Mouse (Mus musculus) myocyte (in vitro differentiated cells): ENCODE measurements around the gene Adamts4. TPM values are rescaled to one million over a fixed set of nuclear protein-coding genes. Genes with fewer than 3 reads are reported as not detected.

Experiments used
- H3K27me3 ChIP-seq: one replicate; pipeline ENCODE4 v1.6.1; 2011; ENCODE audit not compliant: control insufficient read depth, insufficient read depth, insufficient read length
- H3K36me3 ChIP-seq: one replicate; pipeline ENCODE4 v1.6.1; 2011; ENCODE audit not compliant: control insufficient read depth, insufficient read depth
- H3K4me2 ChIP-seq: one replicate; pipeline ENCODE4 v1.6.1; 2011; ENCODE audit warnings: low read depth, control low read depth
- H3K4me3 ChIP-seq: one replicate; pipeline ENCODE4 v1.5.1; 2011; ENCODE audit warnings: mild to moderate bottlenecking, control low read depth, moderate library complexity
- H3K79me2 ChIP-seq: one replicate; pipeline ENCODE4 v1.6.1; 2011; ENCODE audit not compliant: control insufficient read depth, insufficient read depth
- H3ac ChIP-seq: one replicate; pipeline ENCODE4 v1.6.1; 2011; ENCODE audit not compliant: control insufficient read depth, insufficient read length
- CEBPB ChIP-seq: IDR thresholded peaks from 2 replicates; pipeline ENCODE4 v1.6.1; 2011; ENCODE audit warnings: mild to moderate bottlenecking, moderate library complexity; ENCODE audit not compliant: poor library complexity, insufficient read depth, severe bottlenecking
- E2F4 ChIP-seq: IDR thresholded peaks from one replicate; pipeline ENCODE4 v1.6.1; 2011; ENCODE audit warnings: mild to moderate bottlenecking, control low read depth, moderate library complexity; ENCODE audit not compliant: insufficient read depth
- MAX ChIP-seq: IDR thresholded peaks from one replicate; pipeline ENCODE4 v1.6.1; 2011; ENCODE audit warnings: low read depth, mild to moderate bottlenecking, control low read depth
- MYOD1 ChIP-seq, 3 experiments: IDR thresholded peaks; one replicate each; pipeline ENCODE4 v1.6.1; 2011; ENCODE audit warnings: control low read depth in 2 of 3, low read depth in 2 of 3, mild to moderate bottlenecking in 2 of 3, moderate library complexity in 1 of 3; ENCODE audit not compliant: insufficient read length in 2 of 3, control insufficient read depth in 1 of 3
- MYOG ChIP-seq, 3 experiments: IDR thresholded peaks; one replicate each; pipeline ENCODE4 v1.6.1; 2011; ENCODE audit warnings: control low read depth in 2 of 3, low read depth in 2 of 3, mild to moderate bottlenecking in 2 of 3; ENCODE audit not compliant: insufficient read length in 2 of 3, control insufficient read depth in 1 of 3, insufficient read depth in 1 of 3
- POLR2A ChIP-seq: IDR thresholded peaks from one replicate; pipeline ENCODE4 v1.6.1; 2011; ENCODE audit warnings: low read depth, mild to moderate bottlenecking, control low read depth, moderate library complexity; ENCODE audit not compliant: insufficient read length
- POLR2AphosphoS2 ChIP-seq: IDR thresholded peaks from one replicate; pipeline ENCODE4 v1.6.1; 2011; ENCODE audit warnings: low read depth, control low read depth; ENCODE audit not compliant: insufficient read length
- REST ChIP-seq: IDR thresholded peaks from one replicate; pipeline ENCODE4 v1.6.1; 2011; ENCODE audit warnings: mild to moderate bottlenecking, control low read depth, moderate library complexity; ENCODE audit not compliant: insufficient read depth, insufficient read length
- SRF ChIP-seq: IDR thresholded peaks from one replicate; pipeline ENCODE4 v1.6.1; 2011; ENCODE audit warnings: low read depth; ENCODE audit not compliant: control insufficient read depth, insufficient read length
- TCF12 ChIP-seq: IDR thresholded peaks from one replicate; pipeline ENCODE4 v1.6.1; 2011; ENCODE audit warnings: mild to moderate bottlenecking, control low read depth; ENCODE audit not compliant: poor library complexity, insufficient read depth, severe bottlenecking
- TCF3 ChIP-seq: IDR thresholded peaks from one replicate; pipeline ENCODE4 v1.6.1; 2011; ENCODE audit warnings: low read depth, control low read depth; ENCODE audit not compliant: insufficient read length
- USF1 ChIP-seq: IDR thresholded peaks from one replicate; pipeline ENCODE4 v1.6.1; 2011; ENCODE audit warnings: low read depth, mild to moderate bottlenecking, control low read depth, moderate library complexity
- polyA plus RNA-seq: library from polyadenylated mRNA; unstranded; fragments of >200 nt; fragmentation: generic; extraction: Trizol; gene quantifications from one replicate; pipeline ENCODE4 v1.2.1, GENCODE M21; 2012; ENCODE audit warnings: missing spikeins

Gene Adamts4
- polyA plus RNA-seq, 1 experiment: 15.0 TPM

DNA sequence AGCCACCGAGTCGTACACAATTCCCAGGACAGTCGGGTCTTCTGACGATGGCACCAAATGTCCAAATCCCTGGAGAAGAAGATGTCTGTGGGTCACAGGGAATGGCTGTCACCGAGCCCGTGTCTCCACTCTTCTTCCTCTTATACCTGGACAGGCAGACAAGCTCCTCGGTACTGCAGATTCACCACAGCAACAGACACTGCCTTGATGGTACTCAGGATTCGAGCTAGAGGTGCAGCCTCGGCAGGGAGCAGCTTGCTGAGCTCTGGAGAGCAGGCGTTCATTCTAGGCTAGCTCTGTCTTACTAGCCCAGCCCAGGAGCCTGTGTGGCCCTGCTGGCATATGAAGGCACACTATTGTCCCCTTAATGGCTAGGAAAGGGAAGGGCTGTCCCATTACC, 27.5 kb downstream of the Adamts4 start:
- Histone ChIP-seq H3K4me3 (no peak overlapping the region), H3K36me3 (peaks cover 10% of the 10 kb centered on the region)
- no peak for TF ChIP-seq POLR2AphosphoS2
- no peak for TF ChIP-seq MYOG (IDR thresholded peaks at IDR 0.05; ENCODE audit: control insufficient read depth in 1 of 3, insufficient read depth in 1 of 3, insufficient read length in 2 of 3, low read depth in 2 of 3)
- no peak for TF ChIP-seq USF1
- no peak for TF ChIP-seq MAX
- no peak for TF ChIP-seq CEBPB
- TF ChIP-seq MYOD1 (IDR thresholded peaks at IDR 0.05; ENCODE audit: control insufficient read depth in 1 of 3, insufficient read length in 2 of 3, low read depth in 2 of 3): no peak
- TF ChIP-seq SRF: no peak
- no peak for TF ChIP-seq POLR2A
- TF ChIP-seq TCF12: no peak
- TF ChIP-seq E2F4: no peak

DNA sequence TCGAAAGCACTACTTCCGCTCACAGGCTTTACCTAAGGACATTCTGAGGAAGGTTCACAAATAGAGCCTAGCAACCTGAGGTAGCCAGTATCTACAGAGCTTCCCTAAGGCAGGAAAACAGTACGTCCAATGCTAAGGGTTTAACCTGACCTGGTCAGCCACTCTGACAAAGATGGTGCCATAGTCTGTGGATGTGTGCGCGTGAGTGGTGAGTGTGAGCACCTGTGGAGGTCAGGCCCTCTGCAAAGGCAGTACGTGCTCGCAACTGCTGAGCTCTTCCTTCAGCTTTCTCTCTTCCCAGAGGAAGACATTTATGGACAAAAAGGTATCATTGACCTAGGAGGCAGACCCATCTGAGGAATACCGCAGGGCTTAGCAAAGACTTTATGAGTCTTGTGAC, 28.2 kb downstream of the Adamts4 start:
- H3ac ChIP-seq: no peak overlapping the region
- no peak overlapping the region for H3K4me2 ChIP-seq
- H3K4me3 ChIP-seq: no peak overlapping the region

More for the DNA sequence above, 27.5 kb downstream of the Adamts4 start:
- no peaks in the 10 kb centered on the region for H3K79me2 ChIP-seq
- no peak overlapping the region for H3ac ChIP-seq
- H3K27me3 ChIP-seq: no peaks in the 10 kb centered on the region
- no peak overlapping the region for H3K4me2 ChIP-seq

DNA sequence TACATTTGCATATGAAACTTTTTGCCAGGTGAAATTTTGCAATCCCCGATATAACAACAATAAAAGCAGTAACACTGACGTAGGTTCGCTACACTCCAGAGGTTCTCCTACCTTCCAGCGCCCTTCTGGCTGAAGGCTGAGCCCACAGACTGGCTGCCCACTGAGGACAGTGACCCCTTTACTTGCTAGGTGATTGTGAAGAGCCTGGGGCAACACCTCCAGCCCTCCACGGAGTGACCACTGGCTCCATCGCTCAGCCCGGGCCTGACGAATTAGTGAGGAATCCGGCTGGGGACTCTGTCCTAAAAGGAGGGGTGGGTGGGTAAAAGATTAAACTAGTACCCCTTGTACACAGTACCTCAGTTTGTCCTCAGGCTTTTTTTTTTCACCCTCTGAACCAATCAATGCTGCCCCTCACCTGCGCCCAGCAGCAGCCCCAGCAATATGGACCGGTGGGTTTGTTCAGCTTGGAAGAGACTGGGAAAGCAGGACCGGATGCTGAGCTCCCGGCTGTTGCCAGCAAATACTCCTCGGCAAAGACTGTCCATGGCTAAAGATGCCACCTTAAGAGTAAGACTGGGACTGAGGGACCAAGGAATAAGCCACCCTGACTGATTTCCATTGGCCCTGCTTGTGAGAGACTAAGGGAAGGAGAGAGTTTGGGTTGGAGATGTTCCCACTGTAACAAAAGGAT, 28.9 kb downstream of the Adamts4 start:
- no peak overlapping the region for H3K4me2 ChIP-seq
- H3K36me3 ChIP-seq: peaks cover 5% of the 10 kb centered on the region
- no peak overlapping the region for H3K4me3 ChIP-seq
- TF ChIP-seq E2F4: no peak
- no peak for TF ChIP-seq MAX
- no peak for TF ChIP-seq POLR2AphosphoS2
- no peak for TF ChIP-seq SRF
- no peak for TF ChIP-seq TCF3
- no peak for TF ChIP-seq MYOG (IDR thresholded peaks at IDR 0.05; ENCODE audit: control insufficient read depth in 1 of 3, insufficient read depth in 1 of 3, insufficient read length in 2 of 3, low read depth in 2 of 3)
- TF ChIP-seq MYOD1 (IDR thresholded peaks at IDR 0.05; ENCODE audit: control insufficient read depth in 1 of 3, insufficient read length in 2 of 3, low read depth in 2 of 3): no peak
- no peak for TF ChIP-seq REST
- no peaks in the 10 kb centered on the region for H3K27me3 ChIP-seq
- no peak overlapping the region for H3ac ChIP-seq
- H3K79me2 ChIP-seq: no peaks in the 10 kb centered on the region

More for the DNA sequence above, 28.2 kb downstream of the Adamts4 start:
- TF ChIP-seq CEBPB: no peak
- TF ChIP-seq REST: no peak
- TF ChIP-seq MYOG (IDR thresholded peaks at IDR 0.05; ENCODE audit: control insufficient read depth in 1 of 3, insufficient read depth in 1 of 3, insufficient read length in 2 of 3, low read depth in 2 of 3): no peak
- no peak for TF ChIP-seq E2F4
- TF ChIP-seq SRF: no peak
- TF ChIP-seq TCF12: no peak
- no peak for TF ChIP-seq POLR2AphosphoS2
- no peak for TF ChIP-seq MAX
- TF ChIP-seq USF1: no peak
- TF ChIP-seq TCF3: no peak
- TF ChIP-seq MYOD1 (IDR thresholded peaks at IDR 0.05; ENCODE audit: control insufficient read depth in 1 of 3, insufficient read length in 2 of 3, low read depth in 2 of 3): no peak
- TF ChIP-seq POLR2A: no peak
- Histone ChIP-seq H3K79me2 (no peaks in the 10 kb centered on the region), H3K27me3 (no peaks in the 10 kb centered on the region), H3K36me3 (peaks cover 10% of the 10 kb centered on the region)

DNA sequence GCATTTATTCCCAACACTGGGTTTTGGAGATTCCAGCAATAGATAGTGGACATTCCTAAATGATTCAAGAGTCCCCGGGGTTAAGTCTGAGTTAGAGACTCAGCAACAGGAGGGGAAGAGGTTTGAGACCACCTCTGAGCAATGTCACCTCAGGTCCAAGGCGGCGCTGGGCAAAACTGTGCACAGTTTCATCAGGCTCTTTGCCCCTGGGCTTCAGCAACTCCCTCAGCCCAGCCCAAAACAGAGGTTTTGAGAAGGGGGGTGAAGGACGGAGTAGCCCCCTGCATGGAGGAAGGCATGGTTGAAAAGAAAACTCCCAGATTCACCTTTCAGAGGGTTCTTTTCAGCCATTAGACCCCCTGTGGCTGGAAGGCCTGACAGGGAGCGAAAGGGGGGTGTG, 29.5 kb downstream of the Adamts4 start:
- peak overlapping the region; percentile 60 for H3K4me3 ChIP-seq
- no peak for TF ChIP-seq POLR2A
- no peak for TF ChIP-seq USF1
- no peak for TF ChIP-seq MYOG (IDR thresholded peaks at IDR 0.05; ENCODE audit: control insufficient read depth in 1 of 3, insufficient read depth in 1 of 3, insufficient read length in 2 of 3, low read depth in 2 of 3)
- no peak for TF ChIP-seq E2F4
- no peak for TF ChIP-seq SRF
- TF ChIP-seq REST: no peak
- TF ChIP-seq POLR2AphosphoS2: no peak
- no peak for TF ChIP-seq TCF3
- TF ChIP-seq TCF12: no peak
- no peak for TF ChIP-seq MYOD1 (IDR thresholded peaks at IDR 0.05; ENCODE audit: control insufficient read depth in 1 of 3, insufficient read length in 2 of 3, low read depth in 2 of 3)
- TF ChIP-seq CEBPB: no peak
- TF ChIP-seq MAX: no peak
- peak overlapping the region; percentile 82 for H3K4me2 ChIP-seq
- H3K27me3 ChIP-seq: no peaks in the 10 kb centered on the region
- peaks cover under 1% of the 10 kb centered on the region for H3K36me3 ChIP-seq
- H3K79me2 ChIP-seq: no peaks in the 10 kb centered on the region
- H3ac ChIP-seq: no peak overlapping the region

DNA sequence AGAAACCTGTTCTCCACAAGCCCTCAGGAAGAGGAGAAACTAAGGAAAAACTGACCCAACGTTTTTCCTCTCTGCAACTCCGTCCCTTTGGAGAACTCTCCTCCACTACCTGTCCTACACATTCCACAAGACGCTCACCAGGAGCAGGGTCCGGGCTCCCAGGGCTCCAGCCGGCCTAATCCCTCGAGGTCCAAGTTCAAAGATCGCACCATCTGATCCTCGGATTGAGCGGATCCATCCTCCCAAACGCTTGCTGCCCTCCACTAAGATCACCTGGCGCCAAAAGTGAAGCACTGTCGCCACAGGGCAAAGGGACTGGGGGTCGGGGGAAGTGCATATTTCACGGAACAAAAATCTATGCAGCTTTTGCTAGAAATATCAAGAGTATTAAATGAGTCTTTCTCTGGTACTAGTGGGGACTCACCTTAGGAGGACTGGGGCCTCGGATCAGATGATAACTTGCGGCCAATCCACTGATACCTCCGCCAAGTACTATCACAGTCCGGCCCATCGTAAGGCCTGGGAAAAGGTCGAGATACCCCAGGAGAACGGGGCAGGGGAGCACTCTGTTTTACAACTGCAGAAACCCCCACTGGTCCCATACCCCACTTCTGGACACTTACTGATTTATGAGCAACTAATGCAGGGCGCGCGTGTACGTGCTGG, 30.2 kb downstream of the Adamts4 start:
- Histone ChIP-seq H3K4me3 (peak overlapping the region; percentile 60), H3K79me2 (no peaks in the 10 kb centered on the region), H3K36me3 (no peaks in the 10 kb centered on the region), H3ac (peak overlapping the region; percentile 60), H3K27me3 (no peaks in the 10 kb centered on the region), H3K4me2 (peak overlapping the region; percentile 82)
- TF ChIP-seq E2F4 (no peak), POLR2AphosphoS2 (no peak), USF1 (no peak), MYOD1 (IDR thresholded peaks at IDR 0.05; ENCODE audit: control insufficient read depth in 1 of 3, insufficient read length in 2 of 3, low read depth in 2 of 3) (no peak), MAX (no peak), SRF (no peak), MYOG (IDR thresholded peaks at IDR 0.05; ENCODE audit: control insufficient read depth in 1 of 3, insufficient read depth in 1 of 3, insufficient read length in 2 of 3, low read depth in 2 of 3) (no peak), REST (no peak), POLR2A (no peak), TCF3 (no peak), TCF12 (no peak), CEBPB (no peak)
